Mouse (Mus musculus): Measurements from ENCODE around the gene Poldip3. TPM values are rescaled to one million over a fixed set of nuclear protein-coding genes. Genes with fewer than 3 reads are reported as not detected.
A peak's percentile ranks its signal among the peaks of the same experiment; 100 is the strongest.

Gene Poldip3
- total RNA-seq, 2 experiments from 2014 or later, result 16.0 to 16.3 TPM

DNA sequence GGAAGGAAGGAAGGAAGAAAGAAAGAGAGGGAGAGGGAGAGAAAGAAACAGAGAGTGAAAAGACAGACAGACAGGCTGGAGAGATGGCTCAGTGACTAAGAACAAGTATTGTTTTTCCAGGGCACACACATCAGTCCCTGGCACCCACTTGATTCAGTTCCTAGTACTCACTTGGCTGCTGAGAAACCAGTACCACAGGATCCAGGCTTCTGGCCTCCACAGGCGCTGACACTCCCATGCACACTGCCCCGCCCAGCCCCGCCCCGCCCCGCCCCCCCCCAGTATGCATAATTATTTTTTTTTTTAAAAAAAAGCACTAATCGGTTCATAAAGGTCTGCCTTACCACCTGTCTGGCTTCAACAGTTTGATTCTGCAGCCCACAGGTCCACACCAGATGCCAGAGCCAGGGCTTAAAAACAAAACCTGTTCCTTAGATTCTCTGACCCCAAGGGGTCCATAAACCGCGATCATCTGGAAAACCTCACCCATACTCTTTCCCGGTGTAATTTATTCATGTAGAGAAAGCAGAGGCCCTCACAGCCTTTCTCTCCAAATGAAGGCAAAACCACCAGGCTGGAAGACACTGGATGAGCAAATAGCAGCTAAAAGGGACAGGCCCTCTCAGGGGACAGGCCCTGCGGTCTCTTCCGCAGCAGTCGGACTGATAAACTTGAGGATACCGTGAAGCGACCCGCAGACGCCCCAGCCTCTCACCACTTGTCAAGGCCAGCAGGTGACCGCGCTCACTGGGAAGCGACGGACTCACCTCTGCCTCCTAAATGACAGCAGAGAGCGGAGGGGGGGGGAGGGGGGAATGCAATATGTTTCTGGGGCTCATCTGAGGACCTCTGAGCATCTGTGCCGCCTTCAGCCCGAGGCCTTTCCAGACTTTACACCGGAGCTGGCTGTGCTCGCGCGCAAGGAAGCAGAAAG is 60.4 kb downstream of the Poldip3 start:
- TF ChIP-seq CTCF (IDR thresholded peaks at IDR 0.05), result no peak
- Histone ChIP-seq H3K27ac (no peak overlapping the region), H3K4me3 (no peak overlapping the region)
- DNase-seq, result no peak
- intact Hi-C loops (cut with DNase I), result loop anchor here (5.0 kb wide), 1 partner anchor 119 kb away; no protein-coding TSS in a partner anchor

DNA sequence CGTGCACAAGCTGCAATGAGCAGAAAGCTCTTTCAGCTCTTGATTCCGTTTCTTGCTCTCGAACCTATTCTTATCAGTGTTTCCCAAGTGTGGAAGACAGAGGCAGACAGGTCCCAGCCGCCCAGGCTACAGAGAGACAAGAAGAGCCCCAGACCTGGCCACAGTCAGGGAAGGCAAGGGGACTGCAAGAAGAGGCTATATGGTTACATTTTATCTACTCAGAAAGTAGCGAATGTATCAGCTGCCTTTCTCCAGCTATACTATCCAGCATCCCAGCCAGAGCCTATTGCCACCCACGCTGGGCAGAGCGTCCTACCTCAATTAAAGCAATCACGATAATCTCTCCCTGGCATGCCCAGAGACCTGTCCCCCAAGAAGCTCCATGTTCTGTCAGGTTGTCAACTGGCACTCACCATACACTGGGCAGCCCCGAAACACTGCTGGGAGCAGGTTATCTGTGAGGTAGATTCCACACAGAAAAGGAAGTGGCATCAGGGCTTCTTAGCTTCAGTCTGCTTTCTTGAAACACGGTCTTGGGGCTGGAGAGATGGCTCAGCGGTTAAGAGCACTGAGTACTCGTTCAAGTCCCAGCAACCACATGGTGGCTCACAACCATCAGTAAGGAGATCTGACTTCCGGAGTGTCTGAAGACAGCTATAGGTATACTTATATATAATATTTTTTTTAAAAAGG is 62.4 kb downstream of the Poldip3 start:
- Histone ChIP-seq H3K4me3 (no peak overlapping the region), H3K27ac (no peak overlapping the region)
- intact Hi-C loops (cut with DNase I), result loop anchor here (2.0 to 5.0 kb wide), 2 partner anchors 26 to 121 kb away; no protein-coding TSS in a partner anchor
- no peak for TF ChIP-seq CTCF (IDR thresholded peaks at IDR 0.05)
- DNase-seq, result no peak

DNA sequence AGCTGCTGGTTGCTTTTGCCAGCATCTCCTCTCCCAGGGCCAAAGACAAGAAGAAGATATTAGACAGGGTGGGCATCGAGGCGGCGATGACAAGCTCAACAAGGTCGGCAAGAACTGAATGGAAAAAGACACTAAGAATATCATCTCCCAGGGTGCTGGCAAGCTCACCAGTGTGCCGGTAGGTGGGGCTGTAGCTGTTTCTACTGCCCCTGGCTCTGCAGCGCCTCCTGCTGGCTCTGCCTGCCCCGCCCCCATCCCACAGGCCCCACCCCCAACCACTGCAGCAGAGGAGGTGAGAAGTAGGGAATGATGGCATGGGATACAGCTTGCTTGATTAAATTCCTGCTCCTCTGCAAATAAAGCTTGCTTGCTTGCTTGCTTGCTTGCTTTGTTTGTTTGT is 63.3 kb downstream of the Poldip3 start:
- H3K27ac ChIP-seq, result no peak overlapping the region
- peak; percentile 75 for DNase-seq
- no peak; the same call in 1 of the 2 replicates for TF ChIP-seq CTCF (IDR thresholded peaks at IDR 0.05)
- H3K4me3 ChIP-seq, result no peak overlapping the region
- intact Hi-C loops (cut with DNase I), result loop anchor here (2.0 to 5.0 kb wide), 2 partner anchors 27 to 121 kb away; no protein-coding TSS in a partner anchor

DNA sequence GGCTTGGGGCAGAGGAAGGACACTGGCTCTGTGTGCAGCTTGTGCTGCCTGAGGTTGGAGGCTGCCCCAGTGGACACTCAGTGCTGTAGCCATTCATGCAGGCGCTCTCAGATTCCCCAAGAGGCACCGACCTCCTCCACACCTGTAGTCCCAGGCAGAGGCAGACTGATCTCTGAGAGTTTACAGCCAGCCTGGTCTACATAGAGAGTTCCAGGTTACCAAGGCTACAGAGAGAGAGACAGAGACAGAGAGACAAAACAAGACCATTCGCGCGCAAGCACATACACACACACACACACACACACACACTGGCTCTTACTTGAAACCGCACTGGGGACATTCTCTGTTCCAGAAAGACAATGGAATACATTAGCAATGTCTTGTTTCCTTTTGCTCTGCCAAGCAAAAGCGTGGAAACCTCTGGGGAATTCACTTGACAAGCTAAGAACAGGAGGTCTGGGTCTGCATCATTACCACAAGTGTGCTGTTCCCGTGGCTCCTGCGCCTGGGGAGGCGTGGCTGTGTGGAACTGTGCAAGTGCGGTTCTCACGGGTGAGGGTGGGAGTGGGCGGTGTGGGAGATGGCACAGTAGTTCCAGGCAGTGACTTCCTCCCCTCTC is 65.1 kb downstream of the Poldip3 start:
- no peak for DNase-seq
- intact Hi-C loops (cut with DNase I), result no loop called here
- H3K27ac ChIP-seq, result no peak overlapping the region
- no peak for TF ChIP-seq CTCF (IDR thresholded peaks at IDR 0.05)
- no peak overlapping the region for H3K4me3 ChIP-seq

DNA sequence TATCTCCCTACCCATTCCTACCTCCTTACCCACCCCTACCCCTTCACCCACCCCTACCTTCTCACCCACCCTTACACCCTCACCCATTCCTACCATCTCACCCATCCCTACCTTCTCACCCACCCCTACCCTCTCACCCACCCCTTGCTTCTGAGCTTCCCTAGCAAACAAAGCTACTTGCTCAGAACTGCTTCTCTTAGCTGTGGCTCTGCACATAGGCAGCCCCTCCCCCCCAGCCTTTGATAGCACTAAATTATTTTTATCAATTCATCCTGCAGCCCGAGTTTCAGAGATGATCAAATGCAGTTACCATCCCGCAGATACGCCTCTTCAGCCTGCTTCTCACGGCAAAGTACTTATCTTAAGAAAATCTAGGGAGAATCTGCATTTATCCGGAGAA is 65.7 kb downstream of the Poldip3 start:
- no peak for TF ChIP-seq CTCF (IDR thresholded peaks at IDR 0.05)
- no peak for DNase-seq
- Histone ChIP-seq H3K4me3 (no peak overlapping the region), H3K27ac (no peak overlapping the region)
- intact Hi-C loops (cut with DNase I), result no loop called here

Other genes with a start within 250 kb of the Poldip3 start
- 10 to 100 TPM; 28.9 to 33.6 TPM for gene Tcf20, start 161.5 kb downstream of the Poldip3 start, total RNA-seq (2021)
- gene Nfam1, start 116.1 kb downstream of the Poldip3 start, total RNA-seq (2021), result under 1 TPM; 0.41 to 0.98 TPM
- 10 to 100 TPM; 22.8 to 29.1 TPM for gene Serhl, start 59.9 kb downstream of the Poldip3 start, total RNA-seq (2021)
- gene Rrp7a, start 26.6 kb downstream of the Poldip3 start, total RNA-seq (2021), result 10 to 100 TPM; 34.3 to 41.3 TPM
- 10 to 100 TPM; 39.2 to 43.1 TPM for gene Cyb5r3, start 23.2 kb upstream of the Poldip3 start, total RNA-seq (2021)
- gene A4galt, start 102.4 kb upstream of the Poldip3 start, total RNA-seq (2021), result 1 to 10 TPM; 2.8 to 4.0 TPM
- 1 to 10 TPM; 6.0 to 6.7 TPM for gene Arfgap3, start 200.9 kb upstream of the Poldip3 start, total RNA-seq (2021)

Data from gastrocnemius, adult 2 months (tissue).